Mouse (Mus musculus) midbrain, embryonic 14.5 days (tissue): ENCODE measurements at regions not wholly inside any gene's neighbourhood (a gene's known extent, or its start where the extent isn't known, plus 50 kb on each side); places are given as distances from the start of the nearest gene placed in this dataset.

Experiments
- ATAC-seq: fragments of 200-750 bp; cut with Nextera tagmentation; 2 replicates; pipeline ENCODE4 v1.8.0; 2017; ENCODE audit warnings: moderate number of reproducible peaks, moderate library complexity; ENCODE audit not compliant: low FRiP score, low TSS enrichment
- DNase-seq: peaks from one replicate; pipeline ENCODE4 v3.0.0-alpha.2; 2015
- H3K27ac ChIP-seq: fragments of 300-500 bp; sonication (generic); replicated peaks from 2 replicates; pipeline ENCODE4 v1.5.1; 2014; ENCODE audit warnings: mild to moderate bottlenecking, low read depth, low read length, moderate library complexity
- H3K27me3 ChIP-seq: fragments of 300-500 bp; sonication (generic); 2 replicates; pipeline ENCODE4 v1.6.1; 2014; ENCODE audit warnings: low read length, control low read depth, mixed read lengths; ENCODE audit not compliant: control insufficient read depth, insufficient read depth
- H3K36me3 ChIP-seq: fragments of 300-500 bp; sonication (generic); 2 replicates; pipeline ENCODE4 v1.6.1; 2014; ENCODE audit warnings: low read length, control low read depth; ENCODE audit not compliant: control insufficient read depth, insufficient read depth
- H3K4me1 ChIP-seq: fragments of 300-500 bp; sonication (generic); 2 replicates; pipeline ENCODE4 v1.6.1; 2014; ENCODE audit warnings: mild to moderate bottlenecking, antibody characterized with exemption, low read length, control low read depth; ENCODE audit not compliant: control insufficient read depth, insufficient read depth
- H3K4me2 ChIP-seq: fragments of 300-500 bp; sonication (generic); 2 replicates; pipeline ENCODE4 v1.6.1; 2014; ENCODE audit warnings: mild to moderate bottlenecking, low read length, moderate library complexity
- H3K4me3 ChIP-seq: fragments of 300-500 bp; sonication (generic); replicated peaks from 2 replicates; pipeline ENCODE4 v1.5.1; 2014; ENCODE audit warnings: low read depth, low read length
- H3K9ac ChIP-seq: fragments of 300-500 bp; sonication (generic); replicated peaks from 2 replicates; pipeline ENCODE4 v1.6.1; 2014; ENCODE audit warnings: mild to moderate bottlenecking, low read length, moderate library complexity
- H3K9me3 ChIP-seq: fragments of 300-500 bp; sonication (generic); 2 replicates; pipeline ENCODE4 v1.6.1; 2016; ENCODE audit warnings: low read length, control low read depth, mixed read lengths; ENCODE audit not compliant: control insufficient read depth
- WGBS: fragments of 180-500 bp; shearing (Covaris S2); extraction: QIAGEN DNeasy Blood & Tissue Kit; methylation state at CpG from one replicate; pipeline ENCODE4 v1.1.7; 2014; 5-methylcytosine and 5-hydroxymethylcytosine counted together

GRCm38 (mm10) chr2:99236968-99237367, 569.9 kb upstream of the Gm10800 start:
- Histone ChIP-seq H3K27me3 (no peaks in the 10 kb centered on the region), H3K9me3 (no peaks in the 10 kb centered on the region), H3K36me3 (no peaks in the 10 kb centered on the region), H3K4me3 (no peak overlapping the region), H3K9ac (no peak overlapping the region), H3K4me1 (no peaks in the 10 kb centered on the region), H3K27ac (no peak overlapping the region), H3K4me2 (0 out of 2 replicates have a peak overlapping the region, but pooled peaks have one; percentile 24)
- DNase-seq (peak; percentile 87), ATAC-seq (no peak)
- 6% methylated on average over 7 of the region's 7 CpGs for WGBS
